Mouse (Mus musculus): ENCODE results near the gene Ggact.

DNA sequence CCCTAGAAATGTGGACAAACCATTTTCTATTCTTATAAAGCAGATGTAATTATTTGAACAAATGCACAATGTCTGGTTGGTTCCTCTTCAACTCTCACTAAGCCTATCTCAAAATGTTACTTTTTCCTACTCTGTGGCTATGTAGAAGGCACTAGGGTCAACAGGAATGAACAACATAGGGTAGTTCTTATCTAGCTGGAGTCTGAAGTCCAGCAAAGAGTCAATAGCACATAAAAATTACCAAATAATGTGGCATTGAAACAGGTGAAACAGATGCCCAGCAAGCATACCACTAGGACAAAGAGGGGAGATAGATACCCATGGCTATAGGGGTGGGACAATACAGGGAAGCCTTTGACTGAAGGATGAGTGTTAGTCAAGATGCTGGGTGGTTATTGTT is 2.3 kb downstream of the Ggact start:
- TF ChIP-seq POLR2A (IDR thresholded peaks at IDR 0.05; ENCODE audit: borderline replicate concordance, insufficient read depth, low read length) (no peak), CTCF (IDR thresholded peaks at IDR 0.05; ENCODE audit: borderline replicate concordance, insufficient read depth, low read depth, low read length) (no peak)

All from cerebellum, adult 2 months (tissue).